Mouse (Mus musculus) bone marrow macrophage, adult 2 months (primary cell): ENCODE data around the gene Teddm3. TPM values are rescaled to one million over a fixed set of nuclear protein-coding genes. Genes with fewer than 3 reads are reported as not detected.
A peak's percentile ranks its signal among the peaks of the same experiment; 100 is the strongest.
"Not testable (repeated sequence)": the region's sequence is repeated elsewhere in the genome, so short reads cannot be mapped to it uniquely, and the experiment has no call there.

Experiments used
- H3K27ac ChIP-seq: 2 replicates; pipeline ENCODE4 v1.5.1; 2012; ENCODE audit warnings: low read depth, low read length; ENCODE audit not compliant: insufficient read depth
- H3K4me1 ChIP-seq: 2 replicates; pipeline ENCODE4 v1.6.1; 2012; ENCODE audit warnings: low read length; ENCODE audit not compliant: control insufficient read depth, insufficient read depth
- H3K4me3 ChIP-seq: 2 replicates; pipeline ENCODE4 v1.5.1; 2012; ENCODE audit warnings: mild to moderate bottlenecking, low read length, moderate library complexity; ENCODE audit not compliant: insufficient read depth
- CTCF ChIP-seq: IDR thresholded peaks from 2 replicates; pipeline ENCODE4 v1.5.1; 2012; ENCODE audit warnings: low read depth, mild to moderate bottlenecking, low read length, moderate library complexity
- POLR2A ChIP-seq: IDR thresholded peaks from 2 replicates; pipeline ENCODE4 v1.6.1; 2012; ENCODE audit warnings: mild to moderate bottlenecking, low read depth, low read length, borderline replicate concordance
- polyA plus RNA-seq: library from polyadenylated mRNA; stranded (reverse); fragments of >200 nt; gene quantifications from 2 replicates; pipeline ENCODE4 v1.2.4, GENCODE M21; 2012; ENCODE audit not compliant: missing spikeins, insufficient read depth, insufficient read length

Teddm3 gene
- not detected in 2 replicates for polyA plus RNA-seq

- H3K4me1 ChIP-seq, H3K4me3 ChIP-seq, H3K27ac ChIP-seq: not testable (repeated sequence)
Measured at GRCm38 (mm10) chr16:21153900-21154299, at the start of gene Teddm3. Gene Teddm3 (minus strand): TSS chr16:21154000.

DNA sequence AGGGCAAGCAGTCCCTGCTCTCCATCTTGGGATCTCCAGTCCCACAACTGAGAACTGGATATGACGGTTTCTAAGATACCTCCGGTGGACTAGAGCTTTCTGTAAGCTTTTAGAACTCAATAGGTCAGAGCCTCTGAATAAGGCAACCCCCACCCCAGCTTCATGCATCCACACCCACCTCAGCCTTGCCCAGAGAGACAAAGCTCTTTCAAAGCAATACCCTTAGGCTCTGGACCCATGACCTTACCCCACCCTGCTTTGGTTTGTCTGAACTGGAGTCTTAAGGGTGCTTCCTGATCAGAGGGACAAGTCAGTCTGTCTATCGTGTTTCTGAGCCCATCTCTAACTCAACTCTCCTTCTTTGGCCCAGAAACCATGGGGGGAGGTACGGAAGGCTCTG is 48.9 kb upstream of the Teddm3 start:
- no peak for TF ChIP-seq CTCF
- TF ChIP-seq POLR2A = no peak
- Histone ChIP-seq H3K4me3 (no peak overlapping the region), H3K4me1 (no peaks in the 10 kb centered on the region), H3K27ac (no peak overlapping the region)

DNA sequence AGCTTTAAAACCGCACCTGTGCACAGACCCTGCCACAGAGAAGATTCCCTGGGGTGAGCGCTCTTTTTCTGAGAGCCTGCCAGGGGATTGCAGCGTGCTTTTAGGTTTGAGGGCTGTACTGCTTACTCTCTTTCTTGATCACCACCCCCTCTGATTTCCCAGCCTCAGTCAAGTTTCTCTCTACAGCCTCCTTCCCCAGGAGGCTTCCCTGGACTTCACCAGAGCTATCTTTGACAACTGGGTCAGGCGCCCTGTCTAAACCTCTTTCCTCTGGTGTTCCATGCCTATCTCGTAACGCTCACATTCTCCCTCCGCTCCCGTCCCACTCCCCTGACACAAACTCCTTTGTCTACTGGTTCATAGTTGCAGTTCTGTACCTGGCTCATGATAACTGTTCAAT is 45.6 kb upstream of the Teddm3 start:
- Histone ChIP-seq H3K27ac (no peak overlapping the region), H3K4me3 (no peak overlapping the region), H3K4me1 (no peaks in the 10 kb centered on the region)
- TF ChIP-seq CTCF = no peak
- no peak for TF ChIP-seq POLR2A

- no peak overlapping the region for H3K4me3 ChIP-seq
- TF ChIP-seq CTCF (peak; percentile 33; the same call in 1 of the 2 replicates), POLR2A (no peak)
- H3K27ac ChIP-seq = no peak overlapping the region
- H3K4me1 ChIP-seq = no peaks in the 10 kb centered on the region
Measured at GRCm38 (mm10) chr16:21198529-21198928, 44.7 kb upstream of the Teddm3 start.

DNA sequence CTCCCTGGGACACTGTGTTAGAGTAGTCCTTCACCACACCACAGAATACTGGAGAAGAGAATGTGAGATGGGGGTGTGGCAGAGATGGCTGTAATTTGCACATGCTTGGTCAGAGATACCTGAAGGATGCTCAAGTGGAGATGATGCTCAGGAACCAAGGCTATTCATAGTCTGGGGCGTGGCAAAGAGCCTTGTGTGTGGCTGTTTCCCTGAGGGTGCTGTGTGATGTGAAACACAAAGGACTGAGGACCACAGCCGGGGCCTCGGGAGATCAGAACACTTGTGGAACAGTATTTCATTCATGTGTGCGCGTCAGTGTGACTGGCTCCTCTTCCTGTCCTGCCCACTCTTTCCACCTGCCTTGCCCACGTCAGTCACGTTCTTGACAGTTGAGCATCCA is 44.2 kb upstream of the Teddm3 start:
- Histone ChIP-seq H3K4me1 (no peaks in the 10 kb centered on the region), H3K4me3 (no peak overlapping the region), H3K27ac (no peak overlapping the region)
- TF ChIP-seq CTCF (no peak), POLR2A (no peak)

DNA sequence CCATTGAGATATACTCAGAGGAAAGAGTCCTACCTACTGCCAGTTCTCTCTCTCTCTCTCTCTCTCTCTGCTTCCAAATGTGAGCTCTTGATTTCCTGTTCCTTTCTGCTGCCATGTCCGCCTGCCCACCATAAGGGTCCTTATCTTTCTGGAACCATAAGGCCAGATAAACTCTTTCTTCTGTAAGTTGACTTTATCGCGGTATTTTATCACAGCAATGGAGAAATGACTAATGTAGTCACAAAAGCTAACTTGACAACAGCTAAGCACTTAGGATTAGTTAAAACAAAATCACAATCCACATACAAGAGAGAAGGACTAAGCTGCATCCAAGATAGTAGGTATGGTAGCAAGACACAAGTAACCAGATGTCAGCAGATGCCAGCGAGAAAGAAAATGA is 43.7 kb upstream of the Teddm3 start:
- Histone ChIP-seq H3K4me1 (no peaks in the 10 kb centered on the region), H3K27ac (no peak overlapping the region), H3K4me3 (no peak overlapping the region)
- TF ChIP-seq CTCF = no peak
- TF ChIP-seq POLR2A = no peak

DNA sequence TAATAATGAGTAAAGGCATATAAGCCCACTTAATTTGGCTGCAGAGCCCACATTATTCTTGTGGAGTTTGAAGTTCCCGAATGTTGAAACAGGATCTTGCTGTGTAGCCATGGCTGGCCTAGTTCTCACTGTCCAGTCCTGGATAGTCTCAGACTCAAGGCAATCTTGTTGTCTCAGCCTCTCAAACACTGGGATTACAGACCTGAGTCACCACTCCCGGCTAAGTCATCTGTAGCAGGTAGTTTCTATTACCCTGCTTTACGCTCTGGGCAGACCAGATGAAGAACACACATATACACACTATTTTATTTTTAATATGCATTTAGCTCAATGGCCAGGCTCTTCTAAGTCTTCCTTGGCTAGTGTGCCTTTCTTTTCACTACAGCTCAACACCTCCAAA is 42.8 kb upstream of the Teddm3 start:
- no peak overlapping the region for H3K4me3 ChIP-seq
- TF ChIP-seq CTCF (no peak), POLR2A (no peak)
- no peak overlapping the region for H3K27ac ChIP-seq

DNA sequence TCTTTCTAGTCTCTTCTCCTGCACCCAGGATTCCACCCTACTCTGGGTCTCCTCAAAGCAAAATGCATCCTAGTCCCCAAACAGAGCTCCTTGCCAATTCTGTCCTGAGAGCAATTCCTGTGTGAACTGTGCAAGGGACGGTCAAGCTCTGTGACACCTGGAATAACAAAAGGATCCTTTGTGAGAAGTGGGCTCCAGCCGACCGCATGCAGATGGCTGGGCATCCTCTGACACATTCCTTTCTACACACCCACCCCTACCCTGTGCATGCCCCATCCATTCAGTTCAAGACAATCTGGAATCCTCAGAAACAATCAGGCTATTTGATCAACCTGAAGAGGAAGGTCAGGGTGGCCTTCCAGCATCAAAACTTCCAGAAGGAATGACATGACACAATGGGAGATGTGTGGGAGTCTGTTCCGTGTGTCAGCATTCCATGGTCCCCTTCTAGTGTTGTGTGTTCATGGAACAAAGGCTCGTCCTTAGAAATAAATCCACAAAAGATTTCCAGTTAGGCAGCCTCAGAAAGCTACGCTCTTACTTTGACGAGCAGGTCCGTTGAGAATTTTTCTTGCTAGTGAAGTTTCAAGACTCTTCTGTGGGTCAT is 41.6 kb upstream of the Teddm3 start:
- no peak overlapping the region for H3K4me3 ChIP-seq
- no peak for TF ChIP-seq POLR2A
- TF ChIP-seq CTCF = no peak
- no peak overlapping the region for H3K27ac ChIP-seq
- no peaks in the 10 kb centered on the region for H3K4me1 ChIP-seq

More for the DNA sequence above, 42.8 kb upstream of the Teddm3 start:
- H3K4me1 ChIP-seq = no peaks in the 10 kb centered on the region

DNA sequence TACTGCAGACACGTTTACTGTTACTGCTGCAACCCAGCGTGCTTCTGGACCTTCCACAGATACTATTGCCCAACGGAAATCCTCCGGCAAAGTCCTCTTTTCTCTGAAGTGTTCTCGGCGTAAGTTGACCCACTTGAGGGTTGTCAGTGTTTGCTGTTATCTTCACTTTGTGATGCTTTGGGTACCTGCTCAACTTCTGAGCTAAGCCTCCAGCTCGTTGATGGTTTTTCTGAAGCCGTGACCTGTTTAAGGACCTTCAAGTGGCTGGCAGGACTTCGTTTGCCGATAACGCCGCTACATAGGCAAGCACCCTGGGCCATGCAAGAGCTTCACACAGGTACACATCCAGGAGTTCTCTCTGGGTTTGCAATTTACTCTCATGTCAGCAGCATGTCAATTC is 40.4 kb upstream of the Teddm3 start:
- no peak overlapping the region for H3K27ac ChIP-seq
- no peak for TF ChIP-seq CTCF
- TF ChIP-seq POLR2A = no peak

GRCm38 (mm10) chr16:21192509-21193354 is 38.9 kb upstream of the Teddm3 start:
- H3K27ac ChIP-seq = no peak overlapping the region
- H3K4me3 ChIP-seq = no peak overlapping the region
- H3K4me1 ChIP-seq = no peaks in the 10 kb centered on the region
- no peak for TF ChIP-seq CTCF

More for the DNA sequence above, 40.4 kb upstream of the Teddm3 start:
- no peaks in the 10 kb centered on the region for H3K4me1 ChIP-seq
- H3K4me3 ChIP-seq = no peak overlapping the region
